Mouse (Mus musculus) 3134 (cell line): ENCODE measurements around the gene Defa20.
"Not testable (repeated sequence)": the region's sequence is repeated elsewhere in the genome, so short reads cannot be mapped to it uniquely, and the experiment has no call there.

Experiments used
- DNase-seq: peaks from one replicate; pipeline ENCODE4 v3.0.0-alpha.2; 2011; ENCODE audit warnings: low spot score; ENCODE audit not compliant: insufficient read length; ENCODE audit errors: extremely low read depth

Gene Defa20

GRCm38 (mm10) chr8:21508958-21509357 is at the start of gene Defa20:
Defa20 (plus strand) TSS chr8:21509258.
- DNase-seq = not testable (repeated sequence)

- DNase-seq = not testable (repeated sequence)
Measured at GRCm38 (mm10) chr8:21528732-21529131, 19.7 kb downstream of the Defa20 start, which contains the start of gene Defa32. Defa32 (plus strand) TSS chr8:21529032.
